Mouse (Mus musculus) testis, adult 2 months (tissue): ENCODE measurements around the gene Filip1.

Source experiments
- CTCF ChIP-seq: fragments of 200-500 bp; IDR thresholded peaks from 2 replicates; pipeline ENCODE4 v1.5.1; 2012; ENCODE audit warnings: low read depth, mild to moderate bottlenecking, inconsistent platforms, low read length, moderate library complexity; ENCODE audit not compliant: control insufficient read depth, insufficient read depth, insufficient replicate concordance
- POLR2A ChIP-seq: fragments of 200-500 bp; IDR thresholded peaks from 2 replicates; pipeline ENCODE4 v1.6.1; 2012; ENCODE audit warnings: low read depth, mild to moderate bottlenecking, inconsistent platforms, low read length, moderate library complexity; ENCODE audit not compliant: control insufficient read depth

DNA sequence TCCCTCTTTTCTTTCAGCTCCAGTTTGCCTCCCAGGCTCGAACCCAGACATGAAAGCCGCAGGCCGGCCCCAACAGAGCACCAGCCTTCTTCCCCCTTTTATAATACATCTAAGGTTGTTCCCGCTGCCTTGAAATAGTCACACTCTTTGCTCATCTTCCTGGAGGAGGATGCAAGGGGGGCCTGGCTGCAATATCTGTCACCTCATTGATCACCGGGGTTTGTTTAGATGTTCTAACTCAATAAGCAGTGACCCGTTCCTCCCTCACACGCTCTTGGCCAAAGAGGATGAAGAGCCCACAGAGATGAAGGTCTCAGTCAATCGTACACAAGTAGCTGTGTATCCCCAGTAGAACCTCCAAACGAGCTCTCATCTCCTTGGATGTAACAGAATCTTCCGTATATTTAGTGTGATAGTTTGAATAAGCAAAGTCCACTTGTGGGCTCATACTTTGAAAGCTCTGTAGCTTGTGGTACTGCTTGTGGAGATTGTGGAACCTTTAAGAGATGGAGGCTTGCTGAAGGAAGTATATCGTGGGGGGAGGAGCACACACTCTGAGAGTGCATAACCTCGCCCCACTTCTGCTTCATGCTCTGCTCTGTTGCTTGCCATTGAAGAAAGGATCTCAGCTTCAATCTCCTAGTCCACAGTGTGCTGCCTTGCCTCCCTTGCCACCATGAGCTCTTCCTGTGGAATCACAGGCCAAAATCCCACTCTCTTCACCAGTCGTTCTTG, 24.8 kb upstream of the Filip1 start:
- TF ChIP-seq CTCF (no peak), POLR2A (no peak)
